Mouse (Mus musculus): Measurements from ENCODE around the gene Igf2bp3.

The Igf2bp3 gene

GRCm38 (mm10) chr6:49173674-49174073 lies 41.1 kb downstream of the Igf2bp3 start:
- no peak for DNase-seq (ENCODE audit: low spot score in 2 of 2)

GRCm38 (mm10) chr6:49173265-49173664 lies 41.5 kb downstream of the Igf2bp3 start:
- no peak for DNase-seq (ENCODE audit: low spot score in 2 of 2)

GRCm38 (mm10) chr6:49171216-49171615 lies 43.5 kb downstream of the Igf2bp3 start:
- no peak for DNase-seq (ENCODE audit: low spot score in 2 of 2)

- no peak for DNase-seq (ENCODE audit: low spot score in 2 of 2)
Measured at GRCm38 (mm10) chr6:49168648-49169047, 46.1 kb downstream of the Igf2bp3 start.

GRCm38 (mm10) chr6:49167406-49167805 lies 47.4 kb downstream of the Igf2bp3 start:
- DNase-seq (ENCODE audit: low spot score in 2 of 2) = no peak

GRCm38 (mm10) chr6:49166318-49166717 lies 48.4 kb downstream of the Igf2bp3 start:
- DNase-seq (ENCODE audit: low spot score in 2 of 2) = no peak

- DNase-seq (ENCODE audit: low spot score in 2 of 2) = no peak
Measured at GRCm38 (mm10) chr6:49165855-49166254, 48.9 kb downstream of the Igf2bp3 start.

GRCm38 (mm10) chr6:49165101-49165500 lies 49.7 kb downstream of the Igf2bp3 start:
- DNase-seq (ENCODE audit: low spot score in 2 of 2) = no peak

GRCm38 (mm10) chr6:49164701-49165100 lies 50.1 kb downstream of the Igf2bp3 start:
- no peak for DNase-seq (ENCODE audit: low spot score in 2 of 2)

- no peak for DNase-seq (ENCODE audit: low spot score in 2 of 2)
Measured at GRCm38 (mm10) chr6:49159971-49160370, 54.8 kb downstream of the Igf2bp3 start.

GRCm38 (mm10) chr6:49156826-49157175 lies 58.0 kb downstream of the Igf2bp3 start:
- no peak for DNase-seq (ENCODE audit: low spot score in 2 of 2)

- DNase-seq (ENCODE audit: low spot score in 2 of 2) = no peak
Measured at GRCm38 (mm10) chr6:49156170-49156825, 58.5 kb downstream of the Igf2bp3 start.

GRCm38 (mm10) chr6:49151465-49151864 lies 63.3 kb downstream of the Igf2bp3 start:
- no peak for DNase-seq (ENCODE audit: low spot score in 2 of 2)

- no peak for DNase-seq (ENCODE audit: low spot score in 2 of 2)
Measured at GRCm38 (mm10) chr6:49150349-49151229, 64.2 kb downstream of the Igf2bp3 start.

GRCm38 (mm10) chr6:49149202-49149930 lies 65.4 kb downstream of the Igf2bp3 start:
- DNase-seq (ENCODE audit: low spot score in 2 of 2) = no peak

GRCm38 (mm10) chr6:49148781-49149180 lies 66.0 kb downstream of the Igf2bp3 start:
- no peak for DNase-seq (ENCODE audit: low spot score in 2 of 2)

- DNase-seq (ENCODE audit: low spot score in 2 of 2) = no peak
Measured at GRCm38 (mm10) chr6:49148368-49148767, 66.4 kb downstream of the Igf2bp3 start.

GRCm38 (mm10) chr6:49146461-49146860 lies 68.3 kb downstream of the Igf2bp3 start:
- no peak for DNase-seq (ENCODE audit: low spot score in 2 of 2)

- DNase-seq (ENCODE audit: low spot score in 2 of 2) = no peak
Measured at GRCm38 (mm10) chr6:49142428-49142827, 72.3 kb downstream of the Igf2bp3 start.

- no peak for DNase-seq (ENCODE audit: low spot score in 2 of 2)
Measured at GRCm38 (mm10) chr6:49141125-49141524, 73.6 kb downstream of the Igf2bp3 start.

- DNase-seq (ENCODE audit: low spot score in 2 of 2) = no peak
Measured at GRCm38 (mm10) chr6:49138159-49139051, 76.4 kb downstream of the Igf2bp3 start.

Data from right cerebral cortex, adult 2 months (tissue).